Mouse (Mus musculus) ovary, adult 10 weeks (tissue): ENCODE results near the gene Tm9sf3. TPM values are rescaled to one million over a fixed set of nuclear protein-coding genes. Genes with fewer than 3 reads are reported as not detected.

ENCODE experiments used
- polyA plus RNA-seq: library from polyadenylated mRNA; stranded (reverse); fragments of 350-450 nt; fragmentation: Illumina TruSeq; extraction: RNeasy Lipid Tissue Mini Kit (QIAGEN cat#74804); gene quantifications from one replicate; pipeline ENCODE4 v1.2.3, GENCODE M21; 2014

Gene Tm9sf3
- polyA plus RNA-seq, result 1,025 TPM

GRCm38 (mm10) chr19:41263630-41264295 is at the start of gene Tm9sf3:
Tm9sf3 (minus strand) TSS chr19:41263997.

GRCm38 (mm10) chr19:41206811-41207344 is 56.9 kb downstream of the Tm9sf3 start, which contains the start of gene Tll2:
Tll2 (minus strand) TSS chr19:41206835.

Other genes starting within 250 kb of the Tm9sf3 start
- not detected for gene Dntt, start 234.7 kb downstream of the Tm9sf3 start, polyA plus RNA-seq
- not detected for gene Opalin, start 186.9 kb downstream of the Tm9sf3 start, polyA plus RNA-seq
- not detected for gene Tll2, start 57.2 kb downstream of the Tm9sf3 start, polyA plus RNA-seq
- gene Pik3ap1, start 121.1 kb upstream of the Tm9sf3 start, polyA plus RNA-seq, result 12.5 TPM
- gene Lcor, start 218.6 kb upstream of the Tm9sf3 start, polyA plus RNA-seq, result 35.5 TPM